Mouse (Mus musculus) liver, embryonic 12.5 days (tissue): ENCODE measurements around the gene Cnfn. TPM values are rescaled to one million over a fixed set of nuclear protein-coding genes. Genes with fewer than 3 reads are reported as not detected.
"Not testable (repeated sequence)": the region's sequence is repeated elsewhere in the genome, so short reads cannot be mapped to it uniquely, and the experiment has no call there.

Experiments used
- ATAC-seq: fragments of 200-750 bp; cut with Nextera tagmentation; 2 replicates; pipeline ENCODE4 v1.8.0; 2017; ENCODE audit warnings: moderate number of reproducible peaks, mild to moderate bottlenecking, moderate library complexity
- H3K27ac ChIP-seq: fragments of 300-500 bp; sonication (generic); 2 replicates; pipeline ENCODE4 v1.5.1; 2016; ENCODE audit warnings: mild to moderate bottlenecking
- H3K27me3 ChIP-seq: fragments of 300-500 bp; sonication (generic); replicated peaks from 2 replicates; pipeline ENCODE4 v1.6.1; 2016; ENCODE audit warnings: mild to moderate bottlenecking, moderate library complexity
- H3K36me3 ChIP-seq: fragments of 300-500 bp; sonication (generic); 2 replicates; pipeline ENCODE4 v1.6.1; 2016; ENCODE audit warnings: mild to moderate bottlenecking, moderate library complexity
- H3K4me1 ChIP-seq: fragments of 300-500 bp; sonication (generic); 2 replicates; pipeline ENCODE4 v1.6.1; 2016
- H3K4me2 ChIP-seq: fragments of 300-500 bp; sonication (generic); 2 replicates; pipeline ENCODE4 v1.6.1; 2016; ENCODE audit warnings: mild to moderate bottlenecking, moderate library complexity
- H3K4me3 ChIP-seq: fragments of 300-500 bp; sonication (generic); 2 replicates; pipeline ENCODE4 v1.5.1; 2016; ENCODE audit warnings: mild to moderate bottlenecking, moderate library complexity
- H3K9ac ChIP-seq: fragments of 300-500 bp; sonication (generic); 2 replicates; pipeline ENCODE4 v1.6.1; 2016; ENCODE audit warnings: mild to moderate bottlenecking, moderate library complexity
- H3K9me3 ChIP-seq: fragments of 300-500 bp; sonication (generic); replicated peaks from 2 replicates; pipeline ENCODE4 v1.6.1; 2016; ENCODE audit warnings: mild to moderate bottlenecking, moderate library complexity
- WGBS: fragments of 180-500 bp; shearing (Covaris S2); methylation state at CpG from one replicate; pipeline ENCODE4 v1.1.7; 2016; ENCODE audit not compliant: insufficient replicate concordance; 5-methylcytosine and 5-hydroxymethylcytosine counted together
- polyA plus RNA-seq: library from polyadenylated mRNA; unstranded; fragments of >200 nt; fragmentation: Nextera tagmentation; extraction: Ambion mirVana; gene quantifications from 2 replicates; pipeline ENCODE4 v1.2.1, GENCODE M21; 2016

The Cnfn gene
- polyA plus RNA-seq, 1 experiment from 2014 or later, result not detected

GRCm38 (mm10) chr7:25341000-25341784 is 28.3 kb downstream of the Cnfn start:
- no peak overlapping the region for H3K9ac ChIP-seq
- H3K9me3 ChIP-seq, result no peaks in the 10 kb centered on the region
- no peaks in the 10 kb centered on the region for H3K4me1 ChIP-seq
- no peaks in the 10 kb centered on the region for H3K36me3 ChIP-seq
- H3K27me3 ChIP-seq, result no peaks in the 10 kb centered on the region
- 75% methylated on average over 20 of the region's 20 CpGs for WGBS
- H3K4me3 ChIP-seq, result no peak overlapping the region
- ATAC-seq, result no peak
- no peak overlapping the region for H3K27ac ChIP-seq
- no peak overlapping the region for H3K4me2 ChIP-seq

DNA sequence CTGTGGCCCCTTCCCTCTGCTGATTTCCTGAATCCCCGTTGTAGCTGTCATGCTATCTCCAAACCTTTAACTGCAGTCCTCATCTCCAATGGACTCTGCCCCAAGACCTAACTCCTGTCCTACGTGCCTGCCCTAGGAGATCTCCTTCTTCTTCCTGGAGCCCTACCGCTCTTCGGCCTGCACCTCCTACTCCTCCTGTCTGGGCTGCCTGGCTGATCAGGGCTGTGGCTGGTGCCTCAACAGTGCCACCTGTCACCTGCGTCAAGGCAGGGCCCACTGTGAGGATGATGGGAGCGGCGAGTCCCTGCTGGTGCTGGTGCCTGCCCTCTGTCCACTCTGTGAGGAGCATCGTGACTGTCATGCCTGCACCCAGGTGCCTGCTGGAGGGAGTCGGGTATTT is 30.2 kb downstream of the Cnfn start:
- Histone ChIP-seq H3K9me3 (no peaks in the 10 kb centered on the region), H3K4me1 (no peaks in the 10 kb centered on the region), H3K9ac (no peak overlapping the region), H3K27me3 (no peaks in the 10 kb centered on the region), H3K4me2 (no peak overlapping the region), H3K36me3 (0 out of 2 replicates have a peak, but pooled peaks cover 4% of the 10 kb centered on the region), H3K4me3 (no peak overlapping the region), H3K27ac (no peak overlapping the region)
- 75% methylated on average over 9 of the region's 9 CpGs for WGBS
- ATAC-seq, result no peak

GRCm38 (mm10) chr7:25334472-25334871 is 35.1 kb downstream of the Cnfn start:
- H3K36me3 ChIP-seq, result 0 out of 2 replicates have a peak, but pooled peaks cover 4% of the 10 kb centered on the region
- H3K27me3 ChIP-seq, result no peaks in the 10 kb centered on the region
- no peaks in the 10 kb centered on the region for H3K4me1 ChIP-seq
- no peak overlapping the region for H3K9ac ChIP-seq
- 78% methylated on average over 12 of the region's 12 CpGs for WGBS
- ATAC-seq, result no peak
- H3K9me3 ChIP-seq, result no peaks in the 10 kb centered on the region
- no peak overlapping the region for H3K4me2 ChIP-seq
- no peak overlapping the region for H3K27ac ChIP-seq
- H3K4me3 ChIP-seq, result no peak overlapping the region

GRCm38 (mm10) chr7:25333596-25334307 is 35.8 kb downstream of the Cnfn start:
- Histone ChIP-seq H3K36me3 (0 out of 2 replicates have a peak, but pooled peaks cover 4% of the 10 kb centered on the region), H3K4me3 (no peak overlapping the region), H3K4me1 (no peaks in the 10 kb centered on the region), H3K27me3 (no peaks in the 10 kb centered on the region), H3K4me2 (no peak overlapping the region), H3K9me3 (no peaks in the 10 kb centered on the region), H3K27ac (no peak overlapping the region), H3K9ac (no peak overlapping the region)
- WGBS, result 45% methylated on average over 16 of the region's 16 CpGs
- peak; percentile 70 for ATAC-seq

GRCm38 (mm10) chr7:25326233-25326632 is 43.3 kb downstream of the Cnfn start:
- no peak overlapping the region for H3K9ac ChIP-seq
- no peak overlapping the region for H3K4me2 ChIP-seq
- no peaks in the 10 kb centered on the region for H3K36me3 ChIP-seq
- H3K27me3 ChIP-seq, result no peaks in the 10 kb centered on the region
- no peaks in the 10 kb centered on the region for H3K9me3 ChIP-seq
- H3K27ac ChIP-seq, result no peak overlapping the region
- WGBS, result 68% methylated on average over 8 of the region's 8 CpGs
- H3K4me1 ChIP-seq, result peaks cover 7% of the 10 kb centered on the region; the same call in 1 of the 2 replicates
- no peak for ATAC-seq
- H3K4me3 ChIP-seq, result no peak overlapping the region

GRCm38 (mm10) chr7:25325431-25325830 is 44.1 kb downstream of the Cnfn start:
- not testable (repeated sequence) for H3K36me3 ChIP-seq, H3K4me1 ChIP-seq, H3K27me3 ChIP-seq, H3K27ac ChIP-seq, H3K9ac ChIP-seq, H3K9me3 ChIP-seq, H3K4me2 ChIP-seq, H3K4me3 ChIP-seq, ATAC-seq
- 68% methylated on average over 6 of the region's 6 CpGs for WGBS

DNA sequence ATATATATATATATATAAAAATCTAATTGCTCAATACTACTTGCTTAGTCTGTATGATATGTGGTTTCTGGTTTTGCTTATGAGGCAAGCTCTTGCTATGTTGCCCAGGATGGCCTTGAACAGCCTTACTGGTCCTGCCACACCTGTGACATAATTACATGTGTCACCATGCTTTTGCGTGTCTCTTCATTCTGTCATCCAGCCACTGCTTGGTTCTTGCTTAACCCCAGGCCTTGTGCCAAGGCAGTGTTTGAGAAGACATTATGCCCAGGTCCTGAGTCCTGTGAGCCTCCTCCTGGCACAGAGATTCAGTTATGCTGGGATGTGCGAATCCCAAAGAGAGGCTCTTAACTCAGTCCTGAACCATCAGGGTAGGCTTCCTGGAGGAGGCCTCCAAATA is 46.3 kb downstream of the Cnfn start:
- no peaks in the 10 kb centered on the region for H3K9me3 ChIP-seq
- no peak for ATAC-seq
- H3K27me3 ChIP-seq, result no peaks in the 10 kb centered on the region
- H3K27ac ChIP-seq, result no peak overlapping the region
- H3K36me3 ChIP-seq, result no peaks in the 10 kb centered on the region
- WGBS, result 82% methylated on average over 2 of the region's 2 CpGs
- no peak overlapping the region for H3K4me3 ChIP-seq
- peaks cover 7% of the 10 kb centered on the region; the same call in 1 of the 2 replicates for H3K4me1 ChIP-seq
- H3K4me2 ChIP-seq, result no peak overlapping the region
- no peak overlapping the region for H3K9ac ChIP-seq

DNA sequence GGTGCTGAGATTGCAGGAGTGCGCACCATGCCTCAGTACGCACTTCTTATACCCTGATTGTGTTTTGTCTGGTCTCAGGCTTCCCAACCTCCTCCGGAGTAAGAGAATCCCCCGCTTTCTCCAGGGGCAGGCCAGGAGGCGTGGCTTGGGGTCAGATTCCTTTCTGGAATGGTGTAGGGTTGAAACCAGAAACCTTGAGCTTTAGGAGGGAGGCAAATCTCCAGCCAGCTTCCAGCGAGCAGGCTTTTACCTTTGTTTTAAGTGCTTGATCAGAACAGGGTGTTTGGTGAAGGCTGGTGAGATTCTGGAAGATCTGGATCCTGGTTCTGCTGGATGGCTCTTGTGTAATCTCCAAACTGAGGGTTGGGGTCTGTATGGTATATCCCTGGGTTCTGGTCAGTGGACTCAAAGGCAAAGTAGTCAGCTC is 47.5 kb downstream of the Cnfn start:
- H3K4me3 ChIP-seq, result no peak overlapping the region
- H3K4me1 ChIP-seq, result peaks cover 16% of the 10 kb centered on the region
- no peak for ATAC-seq
- no peak overlapping the region for H3K9ac ChIP-seq
- no peaks in the 10 kb centered on the region for H3K36me3 ChIP-seq
- peaks cover 5% of the 10 kb centered on the region for H3K27me3 ChIP-seq
- H3K4me2 ChIP-seq, result no peak overlapping the region
- H3K9me3 ChIP-seq, result no peaks in the 10 kb centered on the region
- no peak overlapping the region for H3K27ac ChIP-seq
- WGBS, result 43% methylated on average over 6 of the region's 6 CpGs

Other genes starting within 250 kb of the Cnfn start
- 1.9 TPM in 2 replicates for gene Pou2f2, start 190.0 kb downstream of the Cnfn start, polyA plus RNA-seq
- gene Dedd2, start 149.1 kb downstream of the Cnfn start, polyA plus RNA-seq, result 31.4 and 33.4 TPM in 2 replicates
- gene Zfp526, start 148.3 kb downstream of the Cnfn start, polyA plus RNA-seq, result 2.3 and 2.8 TPM in 2 replicates
- 13.0 and 14.4 TPM in 2 replicates for gene Gsk3a, start 131.9 kb downstream of the Cnfn start, polyA plus RNA-seq
- gene Erf, start 119.0 kb downstream of the Cnfn start, polyA plus RNA-seq, result 6.5 and 7.5 TPM in 2 replicates
- gene Cic, start 102.0 kb downstream of the Cnfn start, polyA plus RNA-seq, result 17.0 TPM in 2 replicates
- 44.1 and 51.0 TPM in 2 replicates for gene Pafah1b3, start 71.7 kb downstream of the Cnfn start, polyA plus RNA-seq
- 0.10 and 0.14 TPM in 2 replicates for gene Prr19, start 68.3 kb downstream of the Cnfn start, polyA plus RNA-seq
- 0.14 TPM in 2 replicates for gene Tmem145, start 63.6 kb downstream of the Cnfn start, polyA plus RNA-seq
- gene Megf8, start 52.6 kb downstream of the Cnfn start, polyA plus RNA-seq, result 2.6 TPM in 2 replicates
- gene Lipe, start 29.0 kb upstream of the Cnfn start, polyA plus RNA-seq, result 2.9 and 3.3 TPM in 2 replicates
- gene Cxcl17, start 43.2 kb upstream of the Cnfn start, polyA plus RNA-seq, result 0.30 TPM in 1 of 2 replicates, not detected in the other
- gene Ceacam1, start 107.9 kb upstream of the Cnfn start, polyA plus RNA-seq, result 1.9 and 2.4 TPM in 2 replicates
- gene Ceacam2, start 170.1 kb upstream of the Cnfn start, polyA plus RNA-seq, result not detected in 2 replicates
- gene Erich4, start 246.2 kb upstream of the Cnfn start, polyA plus RNA-seq, result 0.13 and 0.14 TPM in 2 replicates
- gene Dmac2, start 249.7 kb upstream of the Cnfn start, polyA plus RNA-seq, result 12.4 and 15.9 TPM in 2 replicates